Mouse (Mus musculus) testis, adult 2 months (tissue): ENCODE measurements around the gene Tssk2. TPM values are rescaled to one million over a fixed set of nuclear protein-coding genes. Genes with fewer than 3 reads are reported as not detected.

Source experiments
- H3K27ac ChIP-seq: fragments of 200-500 bp; 2 replicates; pipeline ENCODE4 v1.5.1; 2012; ENCODE audit warnings: low read depth, low read length; ENCODE audit not compliant: control insufficient read depth, insufficient read depth
- H3K27me3 ChIP-seq: fragments of 200-500 bp; 2 replicates; pipeline ENCODE4 v1.6.1; 2012; ENCODE audit warnings: mild to moderate bottlenecking, low read length, moderate library complexity; ENCODE audit not compliant: control insufficient read depth, insufficient read depth
- H3K36me3 ChIP-seq: fragments of 200-500 bp; 2 replicates; pipeline ENCODE4 v1.6.1; 2012; ENCODE audit warnings: mild to moderate bottlenecking, low read length; ENCODE audit not compliant: control insufficient read depth, insufficient read depth
- H3K4me1 ChIP-seq: fragments of 200-500 bp; 2 replicates; pipeline ENCODE4 v1.6.1; 2012; ENCODE audit warnings: low read length; ENCODE audit not compliant: control insufficient read depth, insufficient read depth
- H3K4me3 ChIP-seq: fragments of 200-500 bp; 2 replicates; pipeline ENCODE4 v1.5.1; 2012; ENCODE audit warnings: low read depth, mild to moderate bottlenecking, low read length, moderate library complexity, mixed read lengths; ENCODE audit not compliant: control insufficient read depth
- CTCF ChIP-seq: fragments of 200-500 bp; IDR thresholded peaks from 2 replicates; pipeline ENCODE4 v1.5.1; 2012; ENCODE audit warnings: low read depth, mild to moderate bottlenecking, inconsistent platforms, low read length, moderate library complexity; ENCODE audit not compliant: control insufficient read depth, insufficient read depth, insufficient replicate concordance
- POLR2A ChIP-seq: fragments of 200-500 bp; IDR thresholded peaks from 2 replicates; pipeline ENCODE4 v1.6.1; 2012; ENCODE audit warnings: low read depth, mild to moderate bottlenecking, inconsistent platforms, low read length, moderate library complexity; ENCODE audit not compliant: control insufficient read depth
- polyA plus RNA-seq: library from polyadenylated mRNA; depleted of rRNA; stranded (reverse); fragments of >200 nt; gene quantifications from 2 replicates; pipeline ENCODE4 v1.2.3, GENCODE M21; 2012; rRNA removed

Gene Tssk2
- polyA plus RNA-seq, 1 experiment: 898 TPM

DNA sequence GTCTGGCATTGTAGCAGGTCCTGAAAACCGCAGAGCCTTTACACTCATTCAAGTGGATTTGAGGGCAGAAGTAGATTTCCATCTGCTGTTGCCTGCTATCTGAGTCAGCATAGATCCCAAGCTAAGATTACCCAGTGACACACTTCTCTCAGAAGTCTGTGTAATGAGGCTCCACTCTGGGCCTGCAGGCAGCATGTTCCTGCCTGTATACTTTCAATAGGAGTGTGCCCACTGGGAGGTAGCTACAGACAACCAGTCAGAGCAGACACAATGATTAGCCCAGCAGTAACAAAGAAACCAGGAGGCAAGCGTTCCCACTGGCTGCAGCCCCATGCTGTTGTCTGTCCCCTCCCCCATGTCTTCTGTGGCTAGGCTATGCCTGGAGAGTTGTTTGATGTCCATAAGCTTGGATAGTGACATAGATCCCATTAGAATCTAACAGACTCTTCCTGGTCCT, 51.0 kb downstream of the Tssk2 start:
- Histone ChIP-seq H3K4me3 (no peak overlapping the region), H3K27me3 (no peaks in the 10 kb centered on the region), H3K27ac (peak overlapping the region; percentile 1), H3K4me1 (no peaks in the 10 kb centered on the region), H3K36me3 (no peaks in the 10 kb centered on the region)
- TF ChIP-seq POLR2A (no peak), CTCF (no peak)

Other genes with a start within 250 kb of the Tssk2 start
- gene Med15, start 165.7 kb upstream of the Tssk2 start, polyA plus RNA-seq: 86.1 and 95.2 TPM in 2 replicates
- 9.1 and 9.4 TPM in 2 replicates for gene Klhl22, start 139.0 kb upstream of the Tssk2 start, polyA plus RNA-seq
- 4.1 and 5.6 TPM in 2 replicates for gene Scarf2, start 101.4 kb upstream of the Tssk2 start, polyA plus RNA-seq
- gene B830017H08Rik, start 65.5 kb upstream of the Tssk2 start, polyA plus RNA-seq: 4.5 and 5.6 TPM in 2 replicates
- 13.9 and 17.9 TPM in 2 replicates for gene Car15, start 60.3 kb upstream of the Tssk2 start, polyA plus RNA-seq
- gene Gm20518, start 7.0 kb upstream of the Tssk2 start, polyA plus RNA-seq: 3.1 and 3.2 TPM in 2 replicates
- gene Tssk1, start 4.4 kb upstream of the Tssk2 start, polyA plus RNA-seq: 175 and 177 TPM in 2 replicates
- gene Dgcr2, start 75 bp upstream of the Tssk2 start, polyA plus RNA-seq: 259 and 263 TPM in 2 replicates
- 27.2 and 28.3 TPM in 2 replicates for gene Ess2, start 12.7 kb downstream of the Tssk2 start, polyA plus RNA-seq
- gene Gsc2, start 16.4 kb downstream of the Tssk2 start, polyA plus RNA-seq: 7.7 and 8.9 TPM in 2 replicates
- gene Slc25a1, start 29.6 kb downstream of the Tssk2 start, polyA plus RNA-seq: 45.4 and 52.8 TPM in 2 replicates
- not detected in 2 replicates for gene Vpreb2, start 81.8 kb downstream of the Tssk2 start, polyA plus RNA-seq
- 315 and 372 TPM in 2 replicates for gene Dgcr6, start 154.2 kb downstream of the Tssk2 start, polyA plus RNA-seq
- gene Prodh, start 191.6 kb downstream of the Tssk2 start, polyA plus RNA-seq: 4.4 and 5.1 TPM in 2 replicates
- 0.11 and 0.18 TPM in 2 replicates for gene Rtn4r, start 229.0 kb downstream of the Tssk2 start, polyA plus RNA-seq